Mouse (Mus musculus) yolk sac, embryonic 10.5 days (tissue): ENCODE data around the gene Adcyap1.

Experiments used
- DNase-seq: peaks from one replicate; pipeline ENCODE4 v3.0.0-alpha.2; 2017; ENCODE audit warnings: low spot score

Adcyap1 gene

GRCm38 (mm10) chr17:93198717-93199116 is at the start of gene Adcyap1:
Gene Adcyap1 (plus strand): TSS chr17:93199017.
- DNase-seq = no peak

- peak; percentile 13 for DNase-seq
Observed at GRCm38 (mm10) chr17:93158280-93158851, 40.5 kb upstream of the Adcyap1 start.

- DNase-seq = no peak
Observed at GRCm38 (mm10) chr17:93169572-93169971, 29.2 kb upstream of the Adcyap1 start.

- DNase-seq = no peak
Observed at GRCm38 (mm10) chr17:93196846-93197245, 2.0 kb upstream of the Adcyap1 start.

- DNase-seq = no peak
Observed at GRCm38 (mm10) chr17:93198213-93198612, 604 bp upstream of the Adcyap1 start.

GRCm38 (mm10) chr17:93199218-93199617 is 401 bp downstream of the Adcyap1 start:
- no peak for DNase-seq

GRCm38 (mm10) chr17:93199747-93200146 is 930 bp downstream of the Adcyap1 start:
- DNase-seq = no peak

GRCm38 (mm10) chr17:93200386-93201264 is 1.8 kb downstream of the Adcyap1 start:
- DNase-seq = no peak

- DNase-seq = no peak
Observed at GRCm38 (mm10) chr17:93201265-93201925, 2.6 kb downstream of the Adcyap1 start.

- DNase-seq = no peak
Observed at GRCm38 (mm10) chr17:93202165-93203075, 3.6 kb downstream of the Adcyap1 start.

GRCm38 (mm10) chr17:93203076-93204031 is 4.5 kb downstream of the Adcyap1 start:
- peak; percentile 11 for DNase-seq

- DNase-seq = no peak
Observed at GRCm38 (mm10) chr17:93217785-93218184, 19.0 kb downstream of the Adcyap1 start.

- no peak for DNase-seq
Observed at GRCm38 (mm10) chr17:93218640-93219039, 19.8 kb downstream of the Adcyap1 start.

GRCm38 (mm10) chr17:93237355-93237754 is 38.5 kb downstream of the Adcyap1 start:
- DNase-seq = no peak
